Mouse (Mus musculus) thymus, postnatal 25 days (tissue): ENCODE measurements around the gene Mmel1.
A peak's percentile ranks its signal among the peaks of the same experiment; 100 is the strongest.

Source experiments
- DNase-seq: peaks from one replicate; pipeline ENCODE4 v3.0.0; 2022

Mmel1 gene

GRCm38 (mm10) chr4:154864961-154865760, 4.2 kb upstream of the Mmel1 start:
- DNase-seq: no peak

GRCm38 (mm10) chr4:154866391-154866790, 3.0 kb upstream of the Mmel1 start:
- no peak for DNase-seq

- DNase-seq: no peak
Observed at GRCm38 (mm10) chr4:154867257-154867656, 2.1 kb upstream of the Mmel1 start.

- DNase-seq: no peak
Observed at GRCm38 (mm10) chr4:154870721-154871120, 1.3 kb downstream of the Mmel1 start.

- DNase-seq: no peak
Observed at GRCm38 (mm10) chr4:154871757-154872251, 2.4 kb downstream of the Mmel1 start.

- DNase-seq: no peak
Observed at GRCm38 (mm10) chr4:154873186-154873585, 3.8 kb downstream of the Mmel1 start.

- DNase-seq: peak; percentile 92
Observed at GRCm38 (mm10) chr4:154877864-154878548, 8.6 kb downstream of the Mmel1 start.

GRCm38 (mm10) chr4:154880730-154881129, 11.3 kb downstream of the Mmel1 start:
- DNase-seq: no peak

GRCm38 (mm10) chr4:154882014-154882659, 12.8 kb downstream of the Mmel1 start:
- no peak for DNase-seq

GRCm38 (mm10) chr4:154885416-154885815, 16.0 kb downstream of the Mmel1 start:
- no peak for DNase-seq

- no peak for DNase-seq
Observed at GRCm38 (mm10) chr4:154886876-154887592, 17.6 kb downstream of the Mmel1 start.

- no peak for DNase-seq
Observed at GRCm38 (mm10) chr4:154887593-154888250, 18.3 kb downstream of the Mmel1 start.

- DNase-seq: no peak
Observed at GRCm38 (mm10) chr4:154890887-154891286, 21.5 kb downstream of the Mmel1 start.

GRCm38 (mm10) chr4:154895549-154895948, 26.2 kb downstream of the Mmel1 start:
- DNase-seq: no peak

- DNase-seq: no peak
Observed at GRCm38 (mm10) chr4:154897676-154898465, 28.5 kb downstream of the Mmel1 start.

- peak; percentile 54 for DNase-seq
Observed at GRCm38 (mm10) chr4:154898506-154899446, 29.4 kb downstream of the Mmel1 start, which contains the start of gene Fam213b. TSS of gene Fam213b (minus strand) at chr4:154899135.

- no peak for DNase-seq
Observed at GRCm38 (mm10) chr4:154902371-154902770, 33.0 kb downstream of the Mmel1 start.

GRCm38 (mm10) chr4:154904185-154905071, 35.0 kb downstream of the Mmel1 start:
- peak; percentile 90 for DNase-seq

GRCm38 (mm10) chr4:154907833-154908232, 38.4 kb downstream of the Mmel1 start:
- DNase-seq: peak; percentile 69
